Mouse (Mus musculus): ENCODE data around the gene C2cd3. TPM values are rescaled to one million over a fixed set of nuclear protein-coding genes. Genes with fewer than 3 reads are reported as not detected.

C2cd3 gene
- 10 to 100 TPM; 20.5 to 28.1 TPM for total RNA-seq (2021)

GRCm38 (mm10) chr7:100371495-100372451 is at the start of gene C2cd3, which contains the start of gene Ppme1:
Gene C2cd3 (plus strand): TSS chr7:100372233.
Gene Ppme1 (minus strand): TSS chr7:100372307.
- DNase-seq (ENCODE audit: low spot score in 2 of 2), result peak; percentile 98
- intact Hi-C loops (cut with DNase I), result no loop called here

GRCm38 (mm10) chr7:100323721-100324120 is 48.3 kb upstream of the C2cd3 start:
- intact Hi-C loops (cut with DNase I), result loop anchor here (2.0 kb wide), 1 partner anchor 43 kb away; no protein-coding TSS in a partner anchor
- DNase-seq (ENCODE audit: low spot score in 2 of 2), result no peak

GRCm38 (mm10) chr7:100325482-100325881 is 46.6 kb upstream of the C2cd3 start:
- peak in 1 of 2 experiments; percentile 57 for DNase-seq (ENCODE audit: low spot score in 2 of 2)
- intact Hi-C loops (cut with DNase I), result loop anchor here (2.0 kb wide), 1 partner anchor 45 kb away; no protein-coding TSS in a partner anchor

GRCm38 (mm10) chr7:100327514-100327913 is 44.5 kb upstream of the C2cd3 start:
- intact Hi-C loops (cut with DNase I), result no loop called here
- DNase-seq (ENCODE audit: low spot score in 2 of 2), result no peak

- no peak for DNase-seq (ENCODE audit: low spot score in 2 of 2)
- intact Hi-C loops (cut with DNase I), result no loop called here
These were observed 43.4 kb upstream of the C2cd3 start for GRCm38 (mm10) chr7:100328636-100329035.

GRCm38 (mm10) chr7:100331269-100331668 is 40.8 kb upstream of the C2cd3 start:
- intact Hi-C loops (cut with DNase I), result no loop called here
- DNase-seq (ENCODE audit: low spot score in 2 of 2), result no peak

GRCm38 (mm10) chr7:100335921-100336320 is 36.1 kb upstream of the C2cd3 start:
- intact Hi-C loops (cut with DNase I), result no loop called here
- no peak for DNase-seq (ENCODE audit: low spot score in 2 of 2)

- intact Hi-C loops (cut with DNase I), result no loop called here
- DNase-seq (ENCODE audit: low spot score in 2 of 2), result no peak
These were observed 17.0 kb upstream of the C2cd3 start for GRCm38 (mm10) chr7:100354984-100355383.

- no peak for DNase-seq (ENCODE audit: low spot score in 2 of 2)
- intact Hi-C loops (cut with DNase I), result no loop called here
These were observed 15.7 kb upstream of the C2cd3 start for GRCm38 (mm10) chr7:100356324-100356723.

GRCm38 (mm10) chr7:100356768-100357167 is 15.3 kb upstream of the C2cd3 start:
- intact Hi-C loops (cut with DNase I), result no loop called here
- DNase-seq (ENCODE audit: low spot score in 2 of 2), result no peak

- intact Hi-C loops (cut with DNase I), result no loop called here
- no peak for DNase-seq (ENCODE audit: low spot score in 2 of 2)
These were observed 14.2 kb upstream of the C2cd3 start for GRCm38 (mm10) chr7:100357856-100358255.

- intact Hi-C loops (cut with DNase I), result no loop called here
- DNase-seq (ENCODE audit: low spot score in 2 of 2), result no peak
These were observed 8.9 kb upstream of the C2cd3 start for GRCm38 (mm10) chr7:100363162-100363561.

- intact Hi-C loops (cut with DNase I), result no loop called here
- DNase-seq (ENCODE audit: low spot score in 2 of 2), result no peak
These were observed 7.1 kb upstream of the C2cd3 start for GRCm38 (mm10) chr7:100364888-100365287.

GRCm38 (mm10) chr7:100372452-100372980 is 483 bp downstream of the C2cd3 start:
- intact Hi-C loops (cut with DNase I), result no loop called here
- no peak for DNase-seq (ENCODE audit: low spot score in 2 of 2)

GRCm38 (mm10) chr7:100378257-100378656 is 6.2 kb downstream of the C2cd3 start:
- DNase-seq (ENCODE audit: low spot score in 2 of 2), result no peak
- intact Hi-C loops (cut with DNase I), result no loop called here

GRCm38 (mm10) chr7:100381161-100381560 is 9.1 kb downstream of the C2cd3 start:
- no peak for DNase-seq (ENCODE audit: low spot score in 2 of 2)
- intact Hi-C loops (cut with DNase I), result no loop called here

- DNase-seq (ENCODE audit: low spot score in 2 of 2), result no peak
These were observed 11.2 kb downstream of the C2cd3 start for GRCm38 (mm10) chr7:100383207-100383606.

GRCm38 (mm10) chr7:100388174-100388573 is 16.1 kb downstream of the C2cd3 start:
- intact Hi-C loops (cut with DNase I), result no loop called here
- DNase-seq (ENCODE audit: low spot score in 2 of 2), result peak; percentile 23 to 26

More at GRCm38 (mm10) chr7:100383207-100383606, 11.2 kb downstream of the C2cd3 start:
- intact Hi-C loops (cut with DNase I), result no loop called here

- peak; percentile 26 to 46 for DNase-seq (ENCODE audit: low spot score in 2 of 2)
- intact Hi-C loops (cut with DNase I), result no loop called here
These were observed 18.1 kb downstream of the C2cd3 start for GRCm38 (mm10) chr7:100390166-100390565.

- no peak for DNase-seq (ENCODE audit: low spot score in 2 of 2)
- intact Hi-C loops (cut with DNase I), result no loop called here
These were observed 20.2 kb downstream of the C2cd3 start for GRCm38 (mm10) chr7:100392265-100392664.

All from left cerebral cortex, postnatal 36 days (tissue).